Mouse (Mus musculus): ENCODE data around the gene Baiap3. TPM values are rescaled to one million over a fixed set of nuclear protein-coding genes. Genes with fewer than 3 reads are reported as not detected.

The Baiap3 gene
- 4.4 and 6.8 TPM in 2 replicates for total RNA-seq (2023)

GRCm38 (mm10) chr17:25256140-25256754, at the start of gene Baiap3:
TSS of gene Baiap3 (minus strand) at chr17:25256364.

GRCm38 (mm10) chr17:25298094-25298493, 41.9 kb upstream of the Baiap3 start, which contains the start of gene Prss34:
TSS of gene Prss34 (plus strand) at chr17:25298394.

GRCm38 (mm10) chr17:25274571-25275346, 18.6 kb upstream of the Baiap3 start, which contains the start of gene Ube2i:
TSS of gene Ube2i (minus strand) at chr17:25274622.

GRCm38 (mm10) chr17:25239695-25240636, 16.2 kb downstream of the Baiap3 start, which contains the start of the genes Gnptg and Tsr3:
TSS of gene Gnptg (minus strand) at chr17:25240124.
TSS of gene Tsr3 (plus strand) at chr17:25240170.

Other genes starting within 250 kb of the Baiap3 start
- 25.7 and 40.7 TPM in 2 replicates for gene Cramp1l, start 240.6 kb downstream of the Baiap3 start, total RNA-seq (2023)
- gene Ift140, start 240.3 kb downstream of the Baiap3 start, total RNA-seq (2023) = 8.9 and 12.3 TPM in 2 replicates
- gene Tmem204, start 172.8 kb downstream of the Baiap3 start, total RNA-seq (2023) = not detected in 2 replicates
- 5.9 and 8.6 TPM in 2 replicates for gene Telo2, start 140.4 kb downstream of the Baiap3 start, total RNA-seq (2023)
- not detected in 2 replicates for gene Ptx4, start 135.6 kb downstream of the Baiap3 start, total RNA-seq (2023)
- 17.0 and 29.6 TPM in 2 replicates for gene Clcn7, start 123.0 kb downstream of the Baiap3 start, total RNA-seq (2023)
- gene Ccdc154, start 93.9 kb downstream of the Baiap3 start, total RNA-seq (2023) = not detected in 2 replicates
- not detected in 2 replicates for gene Gm38655, start 80.9 kb downstream of the Baiap3 start, total RNA-seq (2023)
- gene BC003965, start 71.8 kb downstream of the Baiap3 start, total RNA-seq (2023) = 5.5 and 6.8 TPM in 2 replicates
- gene Unkl, start 68.0 kb downstream of the Baiap3 start, total RNA-seq (2023) = 18.6 and 26.5 TPM in 2 replicates
- 12.1 and 18.8 TPM in 2 replicates for gene Gnptg, start 16.2 kb downstream of the Baiap3 start, total RNA-seq (2023)
- gene Tsr3, start 16.2 kb downstream of the Baiap3 start, total RNA-seq (2023) = 5.8 and 8.9 TPM in 2 replicates
- 213 and 244 TPM in 2 replicates for gene Ube2i, start 18.3 kb upstream of the Baiap3 start, total RNA-seq (2023)
- gene Prss34, start 42.0 kb upstream of the Baiap3 start, total RNA-seq (2023) = 80.0 and 94.6 TPM in 2 replicates
- gene Prss28, start 52.3 kb upstream of the Baiap3 start, total RNA-seq (2023) = not detected in 2 replicates
- not detected in 2 replicates for gene Prss29, start 62.3 kb upstream of the Baiap3 start, total RNA-seq (2023)
- not detected in 2 replicates for gene Tpsab1, start 89.2 kb upstream of the Baiap3 start, total RNA-seq (2023)
- not detected in 2 replicates for gene Tpsb2, start 109.9 kb upstream of the Baiap3 start, total RNA-seq (2023)
- gene Tpsg1, start 112.9 kb upstream of the Baiap3 start, total RNA-seq (2023) = not detected in 2 replicates
- gene Cacna1h, start 177.4 kb upstream of the Baiap3 start, total RNA-seq (2023) = 0.19 and 0.25 TPM in 2 replicates
- not detected in 2 replicates for gene Tekt4, start 198.3 kb upstream of the Baiap3 start, total RNA-seq (2023)
- gene Sstr5, start 240.9 kb upstream of the Baiap3 start, total RNA-seq (2023) = not detected in 2 replicates

All from neutrophil, adult 65 days (primary cell).